14 mouse cellular contexts compared by ENCODE assay signal in the genomic region with DNA sequence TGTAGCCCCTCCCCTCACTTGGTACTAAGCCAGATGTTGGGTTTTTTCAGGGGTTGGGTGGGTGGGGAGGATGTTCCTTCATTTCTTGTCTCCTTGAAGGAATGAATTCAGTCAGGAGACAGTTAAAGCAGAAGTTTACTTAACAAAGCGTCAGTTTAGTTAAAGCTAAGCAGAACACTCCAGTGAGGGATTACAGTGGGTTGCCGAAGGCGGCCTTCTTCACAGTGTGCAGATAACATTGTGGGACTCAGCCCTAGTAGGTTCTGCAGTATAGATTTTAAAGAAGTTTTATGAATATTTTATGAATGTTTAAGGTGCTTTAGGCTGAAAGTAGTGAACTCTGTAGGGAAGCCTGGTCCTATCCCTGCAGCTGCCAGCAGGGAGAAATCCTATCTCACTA.
"Had no signal": no experiment of that assay in that cellular context is flagged by ENCODE, and none has a peak within 500 bp of the region (broad histone marks: within the 10 kb centered on the region; RNA-seq: fewer than 3 reads in every experiment).

No protein-coding gene starts in this region.

- H3K9ac ChIP-seq: hindbrain, embryonic 14.5 days; limb, embryonic 15.5 days; liver, embryonic 12.5 days; neural tube, embryonic 12.5 days had no signal

- H3K4me3 ChIP-seq: limb, embryonic 15.5 days; liver, embryonic 12.5 days; midbrain, embryonic 10.5 days; myocyte; neural tube, embryonic 12.5 days had no signal

- ATAC-seq: liver, embryonic 12.5 days had no signal

- H3K36me3 ChIP-seq: limb, embryonic 15.5 days; liver, embryonic 12.5 days; midbrain, embryonic 10.5 days; neural tube, embryonic 12.5 days had no signal

- H3K27ac ChIP-seq: hindbrain, embryonic 14.5 days; limb, embryonic 15.5 days; liver, embryonic 12.5 days; midbrain, embryonic 10.5 days; neural tube, embryonic 12.5 days had no signal

- H3K4me1 ChIP-seq: limb, embryonic 15.5 days; liver, embryonic 12.5 days; midbrain, embryonic 10.5 days; neural tube, embryonic 12.5 days had no signal

- H3K27me3 ChIP-seq: limb, embryonic 15.5 days; liver, embryonic 12.5 days; neural tube, embryonic 12.5 days had no signal

- H3K4me2 ChIP-seq: hindbrain, embryonic 14.5 days; limb, embryonic 15.5 days; liver, embryonic 12.5 days; neural tube, embryonic 12.5 days had no signal

- H3K9me3 ChIP-seq: limb, embryonic 15.5 days; liver, embryonic 12.5 days; midbrain, embryonic 10.5 days; neural tube, embryonic 12.5 days had no signal

- DNase-seq: kidney, adult 18-20 months; kidney, postnatal 25 days; layer of hippocampus, adult 9-11 months; layer of hippocampus, postnatal 36 days; lung, postnatal 10 days; midbrain, embryonic 14.5 days; thymus, adult 18-20 months; thymus, postnatal 25 days had no signal
